Mouse (Mus musculus) gastrocnemius, postnatal 4 days (tissue): ENCODE data around the gene Cdk17. TPM values are rescaled to one million over a fixed set of nuclear protein-coding genes. Genes with fewer than 3 reads are reported as not detected.

ENCODE experiments used
- DNase-seq, 2 experiments: peaks; one replicate each; pipeline ENCODE4 v3.0.0; 2021 to 2022; ENCODE audit warnings: low spot score in 2 of 2, mixed read lengths in 2 of 2
- total RNA-seq, 2 experiments: library from RNA; stranded (reverse); gene quantifications; 2 replicates each; pipeline ENCODE4 v1.2.3; 2021

Cdk17 gene
- total RNA-seq, 2 experiments from 2014 or later = 29.5 to 30.3 TPM

- DNase-seq = no peak
These were observed 5.7 kb downstream of the Cdk17 start for GRCm38 (mm10) chr10:93166382-93166769.

DNA sequence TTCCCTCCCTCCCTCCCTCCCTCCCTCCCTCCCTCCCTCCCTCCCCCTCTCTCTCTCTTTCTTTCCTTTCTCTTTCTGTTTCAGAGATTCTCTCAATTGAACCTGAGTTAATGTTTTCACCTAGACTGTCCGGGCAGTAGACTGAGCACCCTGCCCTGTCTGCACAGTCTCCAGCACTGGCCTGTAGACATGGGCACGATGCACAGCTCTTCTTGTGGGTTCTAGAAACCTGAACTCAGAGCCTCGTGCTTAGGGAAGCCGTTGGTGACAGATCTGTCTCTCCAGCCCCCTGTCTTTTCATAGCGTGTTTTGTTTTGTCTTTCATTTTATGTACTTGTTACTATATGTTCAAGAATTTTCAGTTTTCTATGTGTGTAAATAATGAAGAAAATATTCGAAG lies 6.6 kb downstream of the Cdk17 start:
- no peak for DNase-seq

GRCm38 (mm10) chr10:93168067-93168466 lies 7.4 kb downstream of the Cdk17 start:
- no peak for DNase-seq

DNA sequence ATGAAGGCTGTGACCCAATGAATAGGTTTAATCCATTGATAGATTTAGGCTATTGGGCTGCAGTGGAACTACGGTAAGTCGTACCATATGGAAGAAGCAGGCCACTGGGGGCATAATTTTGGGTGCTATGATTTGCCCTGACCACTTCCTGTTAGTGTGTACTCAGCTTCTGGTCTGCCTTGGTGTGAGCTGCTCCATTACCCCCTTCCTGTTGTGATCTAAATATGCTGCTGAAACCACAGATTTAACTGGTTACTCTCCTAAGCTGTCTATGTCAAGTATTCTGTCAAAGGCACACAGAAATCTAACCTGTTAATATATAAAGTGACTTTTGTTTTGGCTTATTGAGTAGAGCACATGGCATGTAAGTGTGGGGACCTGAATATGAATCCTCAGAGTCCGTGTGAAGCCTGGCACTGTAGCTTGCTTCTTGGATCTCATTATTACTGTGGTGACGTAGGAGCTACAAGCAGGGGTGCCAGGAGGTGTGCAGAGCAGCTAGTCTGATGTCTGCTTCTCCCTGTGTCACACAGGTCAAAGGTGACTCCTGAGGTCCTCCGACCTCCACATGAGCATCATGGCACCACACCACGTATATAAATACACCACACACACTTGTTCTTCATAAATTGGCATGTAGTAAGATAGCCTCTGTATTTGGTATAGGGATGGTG lies 10.6 kb downstream of the Cdk17 start:
- no peak for DNase-seq

- no peak for DNase-seq
These were observed 16.8 kb downstream of the Cdk17 start for GRCm38 (mm10) chr10:93177471-93177870.

GRCm38 (mm10) chr10:93177874-93178273 lies 17.2 kb downstream of the Cdk17 start:
- no peak for DNase-seq

- DNase-seq = no peak
These were observed 18.0 kb downstream of the Cdk17 start for GRCm38 (mm10) chr10:93178662-93179061.

DNA sequence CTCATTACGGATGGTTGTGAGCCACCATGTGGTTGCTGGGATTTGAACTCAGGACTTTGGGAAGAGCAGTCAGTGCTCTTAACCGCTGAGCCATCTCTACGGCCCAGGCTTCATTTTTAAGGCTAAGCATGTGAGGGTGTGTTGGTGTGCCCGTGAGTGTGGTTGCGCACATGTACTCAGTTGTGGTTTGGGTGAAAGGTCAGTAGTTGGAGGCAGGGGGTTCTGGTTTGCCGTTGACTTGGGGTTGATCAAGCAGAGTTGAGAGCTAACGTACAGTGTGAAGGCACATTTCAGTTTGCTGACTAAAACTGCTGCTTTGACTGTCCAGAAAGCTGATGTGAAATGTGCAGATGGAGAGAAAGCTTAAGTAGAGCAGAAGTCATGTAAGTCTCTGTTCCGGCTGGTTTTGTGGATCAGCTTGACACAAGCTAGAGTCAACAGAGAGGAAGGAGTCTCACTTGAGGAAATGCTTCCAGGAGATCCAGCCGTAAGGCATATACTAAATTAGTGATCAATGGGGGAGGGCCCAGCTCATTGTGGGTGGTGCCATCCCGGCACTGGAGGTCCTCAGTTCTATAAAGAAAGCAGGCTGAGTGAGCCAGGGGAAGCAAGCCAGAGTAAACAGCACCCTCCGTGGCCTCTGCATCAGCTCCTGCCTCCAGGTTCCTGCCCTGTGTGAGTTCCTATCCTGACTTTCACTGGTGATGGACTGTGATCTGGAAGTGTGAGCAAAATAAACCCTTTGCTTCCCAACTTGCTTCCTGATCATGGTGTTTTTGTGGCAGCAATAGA lies 19.2 kb downstream of the Cdk17 start:
- DNase-seq = no peak

DNA sequence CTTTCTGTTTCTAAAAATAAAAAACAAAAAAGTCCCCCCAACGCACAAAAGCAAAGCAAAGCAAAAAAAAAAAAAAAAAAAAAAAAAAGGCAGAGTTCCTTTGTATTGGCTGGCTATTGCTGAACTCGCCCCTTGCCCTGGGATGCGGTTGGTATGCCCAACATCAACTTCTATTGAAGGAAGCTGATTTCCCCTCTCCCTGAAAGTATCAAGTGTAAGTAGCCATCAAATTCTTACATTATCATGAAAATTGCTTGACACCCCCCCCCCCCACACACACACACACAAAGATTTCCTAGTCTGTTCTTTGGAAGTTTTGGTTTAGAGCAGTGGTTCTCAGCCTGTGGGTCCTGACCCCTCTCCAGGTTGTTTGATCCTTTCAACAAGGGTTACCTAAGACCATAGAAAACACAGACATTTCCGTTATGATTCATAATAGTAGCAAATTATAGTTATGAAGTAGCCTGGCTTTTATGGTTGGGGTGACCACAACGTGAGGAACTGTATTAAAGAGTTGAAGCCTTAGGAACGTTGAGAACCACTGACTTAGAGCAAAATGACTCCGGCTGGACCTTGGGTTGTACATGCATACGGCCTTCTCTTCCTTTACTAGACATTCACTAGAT lies 23.8 kb downstream of the Cdk17 start:
- DNase-seq = no peak

DNA sequence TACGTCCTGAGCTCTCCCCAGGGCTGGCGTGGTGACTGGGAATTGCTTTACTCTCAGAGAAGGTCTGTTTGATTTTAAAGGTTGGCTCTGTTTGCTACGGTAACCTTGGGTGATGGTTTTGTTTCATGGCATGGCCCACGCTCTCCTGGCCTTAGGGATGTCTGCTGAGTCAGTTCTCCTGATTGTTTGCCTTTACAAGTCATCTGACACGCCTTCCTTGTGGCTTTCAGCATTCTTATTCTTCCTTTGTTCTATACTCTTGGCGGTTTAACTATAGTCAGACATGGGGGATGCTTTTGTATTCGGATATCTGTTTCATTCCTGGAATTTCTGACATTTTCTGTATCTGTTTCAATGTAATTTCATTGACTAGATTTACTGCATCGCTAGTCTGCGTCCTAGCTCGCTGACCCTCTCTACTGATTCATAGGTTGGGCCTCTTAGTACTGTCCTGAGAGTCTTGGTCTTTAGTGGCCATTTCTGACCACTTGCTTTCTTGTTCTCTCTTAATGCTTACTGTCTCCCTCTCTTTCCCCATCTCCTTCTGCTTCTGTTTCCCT lies 27.8 kb downstream of the Cdk17 start:
- DNase-seq = no peak

GRCm38 (mm10) chr10:93190475-93191262 lies 30.0 kb downstream of the Cdk17 start:
- no peak for DNase-seq

DNA sequence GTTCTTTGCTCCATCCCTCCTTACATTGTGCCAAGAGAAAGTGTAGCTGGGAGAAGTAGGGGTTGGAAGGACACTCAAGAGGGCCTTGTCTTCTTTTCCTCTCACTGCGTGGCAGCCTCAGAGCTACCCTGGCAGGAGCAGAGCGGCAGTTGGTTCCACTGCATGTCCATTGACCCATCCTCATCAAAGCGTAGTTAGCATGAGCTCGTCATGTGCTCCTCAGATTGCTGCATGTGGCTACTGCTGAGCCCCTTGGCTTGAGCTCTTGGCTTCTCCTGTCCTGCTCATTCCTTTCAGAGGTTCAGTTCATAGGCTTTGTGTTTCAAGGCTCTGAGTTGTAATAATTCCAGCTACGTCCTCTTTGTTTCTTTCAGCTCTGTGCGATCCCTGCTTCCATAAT lies 36.4 kb downstream of the Cdk17 start:
- no peak for DNase-seq

- no peak for DNase-seq
These were observed 38.3 kb downstream of the Cdk17 start for GRCm38 (mm10) chr10:93198958-93199357.

DNA sequence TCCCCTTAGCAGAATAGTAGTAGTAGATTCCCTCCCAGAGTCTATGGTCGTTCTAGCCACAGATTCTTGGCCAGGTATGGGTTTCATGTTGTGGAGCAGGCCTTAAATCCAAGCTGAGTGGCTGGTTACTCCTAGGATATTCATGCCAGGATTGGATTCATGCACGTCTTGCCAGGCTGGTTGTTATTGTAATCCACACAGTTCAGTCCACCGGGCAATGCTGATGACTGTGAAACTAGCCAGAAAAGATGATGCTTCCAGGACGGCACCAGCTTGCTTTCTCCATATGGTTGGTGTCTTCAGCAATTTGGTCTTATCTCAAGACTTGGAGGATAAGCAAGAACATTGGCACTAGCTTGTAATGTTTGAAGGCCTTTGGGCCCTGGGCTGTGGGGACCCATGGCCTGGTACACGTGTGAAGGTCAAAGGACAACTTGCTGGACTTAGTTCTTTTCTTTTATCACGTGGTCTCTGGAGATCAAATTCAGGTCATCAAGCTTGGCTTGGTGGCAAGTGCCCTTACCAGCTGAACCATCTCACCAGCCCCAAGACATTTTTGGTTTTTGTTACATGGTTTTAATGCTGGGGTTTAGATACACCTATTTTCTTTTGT lies 41.3 kb downstream of the Cdk17 start:
- no peak for DNase-seq

- DNase-seq = no peak
These were observed 44.7 kb downstream of the Cdk17 start for GRCm38 (mm10) chr10:93205287-93205956.

DNA sequence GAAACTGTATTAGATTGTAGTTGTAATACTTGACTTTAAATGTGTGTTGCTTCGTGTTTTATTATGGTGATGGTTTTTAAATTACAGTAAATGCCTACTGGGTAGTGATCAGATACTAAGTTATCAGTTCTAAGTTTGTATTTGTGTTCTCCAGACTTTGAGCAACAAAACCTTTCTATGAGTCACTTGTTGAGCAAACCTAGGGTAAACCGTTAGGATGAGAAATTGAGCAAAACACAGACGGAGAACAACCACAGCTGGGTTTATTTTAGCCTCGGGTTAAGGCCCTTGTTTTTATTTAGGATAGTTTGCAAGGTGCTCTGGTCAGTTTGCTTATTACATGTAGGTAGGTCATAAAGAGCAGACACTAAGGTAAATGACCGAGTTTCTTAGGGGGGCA lies 46.5 kb downstream of the Cdk17 start:
- no peak for DNase-seq

- no peak for DNase-seq
These were observed 52.0 kb downstream of the Cdk17 start for GRCm38 (mm10) chr10:93212699-93213098.

- DNase-seq = no peak
These were observed 52.7 kb downstream of the Cdk17 start for GRCm38 (mm10) chr10:93213339-93213738.

DNA sequence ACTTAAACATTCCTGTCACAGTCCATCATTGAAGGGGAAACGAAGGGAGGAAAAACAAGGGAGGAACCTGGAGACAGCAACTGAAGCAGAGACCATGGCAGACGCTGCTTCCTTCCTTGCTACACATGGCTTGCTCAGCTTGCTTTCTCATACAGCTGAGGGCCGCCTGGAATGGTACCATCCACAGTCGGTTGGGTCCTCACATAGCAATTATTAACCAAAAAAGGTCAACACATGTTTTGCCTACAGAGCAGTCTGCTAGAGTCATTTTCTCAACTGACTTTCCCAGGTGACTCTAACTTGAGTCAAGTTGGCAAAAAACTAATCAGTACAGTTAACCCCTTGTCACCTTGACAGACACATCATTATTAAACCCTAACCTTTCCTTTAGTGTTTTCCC lies 53.6 kb downstream of the Cdk17 start:
- no peak for DNase-seq

DNA sequence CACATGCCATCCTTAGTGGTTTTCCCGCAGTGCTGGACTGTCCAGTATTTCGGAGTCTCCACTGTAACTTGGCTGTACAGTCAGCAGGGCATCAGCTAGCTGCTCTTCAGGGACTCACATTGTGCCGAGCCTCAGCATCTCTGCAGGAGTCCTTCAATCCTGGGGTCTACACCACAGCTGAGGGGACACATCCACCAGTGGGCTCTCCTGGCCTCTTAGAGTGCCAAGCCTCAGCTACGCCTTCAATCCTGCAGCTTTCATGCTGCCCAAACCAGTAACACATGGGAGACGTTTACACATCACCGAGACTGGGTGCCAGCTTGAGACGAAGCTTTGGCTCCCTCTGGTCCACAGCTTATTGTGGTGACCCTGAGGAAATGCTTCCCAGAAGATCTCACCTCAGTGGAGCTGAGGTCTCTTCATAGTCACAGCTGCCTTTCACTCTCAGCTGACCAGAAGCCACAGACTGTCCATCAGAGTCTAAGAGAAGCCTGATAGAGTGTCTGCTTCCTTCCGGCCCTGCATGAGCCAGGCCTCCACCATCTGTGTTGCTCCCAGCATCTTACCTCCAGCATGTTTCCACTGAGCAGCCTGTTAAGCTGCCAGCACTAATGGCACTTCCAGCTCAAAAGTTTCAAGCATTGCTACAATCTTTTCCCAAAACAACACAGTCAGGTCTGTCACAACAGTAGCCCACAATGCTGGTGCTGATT lies 54.5 kb downstream of the Cdk17 start:
- no peak for DNase-seq
